Mouse (Mus musculus) kidney, adult 2 months (tissue): ENCODE measurements around the gene Lsamp.

Experiments used
- CTCF ChIP-seq: fragments of 200-500 bp; conservative IDR thresholded peaks from 2 replicates; pipeline ENCODE4 v1.5.1; 2011; ENCODE audit warnings: low read depth, mild to moderate bottlenecking, control low read depth, low read length, moderate library complexity, mixed read lengths; ENCODE audit not compliant: insufficient read depth, insufficient read length
- POLR2A ChIP-seq: fragments of 200-500 bp; IDR thresholded peaks from one replicate; pipeline ENCODE4 v1.6.1; 2011; ENCODE audit warnings: low read depth, low read length, control low read depth

DNA sequence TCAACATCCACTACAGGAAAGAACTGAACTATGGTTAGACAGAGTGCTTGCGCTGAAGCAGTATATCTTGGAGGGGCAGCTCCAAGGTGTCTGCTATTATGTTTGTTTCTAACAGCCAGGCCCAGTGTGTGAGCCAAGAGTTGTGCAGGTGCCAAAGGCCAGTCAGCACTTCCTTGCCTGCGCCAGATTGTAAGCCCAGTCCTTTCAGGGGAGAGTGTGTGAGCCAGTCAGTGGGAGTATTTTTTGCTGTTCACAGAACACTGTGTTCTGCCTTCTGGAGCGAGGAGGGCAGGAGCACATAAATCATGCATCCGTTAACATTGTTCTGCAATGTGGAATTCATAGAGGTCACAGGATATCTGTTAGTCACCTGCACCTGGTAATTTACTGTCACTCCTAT lies 1760.9 kb downstream of the Lsamp start:
- no peak for TF ChIP-seq CTCF
- TF ChIP-seq POLR2A, result no peak
